Mouse (Mus musculus) brain, adult 10 weeks (tissue): Measurements from ENCODE around the gene Clec12a. TPM values are rescaled to one million over a fixed set of nuclear protein-coding genes. Genes with fewer than 3 reads are reported as not detected.

Experiments used
- polyA plus RNA-seq: library from polyadenylated mRNA; stranded (reverse); fragments of 350-450 nt; fragmentation: Illumina TruSeq; extraction: RNeasy Lipid Tissue Mini Kit (QIAGEN cat#74804); gene quantifications from one replicate; pipeline ENCODE4 v1.2.3, GENCODE M21; 2015; ENCODE audit warnings: low read depth, low replicate concordance

Clec12a gene
- polyA plus RNA-seq, result 0.58 TPM

DNA sequence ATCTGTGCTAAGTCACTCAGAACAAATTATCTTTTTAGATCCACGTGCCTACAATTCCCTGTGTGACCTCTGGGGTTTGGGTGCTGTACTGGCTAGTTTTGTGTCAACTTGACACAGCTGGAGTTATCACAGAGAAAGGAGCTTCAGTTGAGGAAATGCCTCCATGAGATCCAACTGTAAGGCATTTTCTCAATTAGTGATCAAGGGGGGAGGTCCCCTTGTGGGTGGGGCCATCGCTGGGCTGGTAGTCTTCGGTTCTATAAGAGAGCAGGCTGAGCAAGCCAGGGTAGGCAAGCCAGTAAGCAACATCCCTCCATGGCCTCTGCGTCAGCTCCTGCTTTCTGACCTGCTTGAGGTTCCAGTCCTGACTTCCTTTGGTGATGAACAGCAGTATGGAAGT is at the start of gene Clec12a:
Clec12a (plus strand) TSS at position 301 of the 400 bp plus-strand sequence.

DNA sequence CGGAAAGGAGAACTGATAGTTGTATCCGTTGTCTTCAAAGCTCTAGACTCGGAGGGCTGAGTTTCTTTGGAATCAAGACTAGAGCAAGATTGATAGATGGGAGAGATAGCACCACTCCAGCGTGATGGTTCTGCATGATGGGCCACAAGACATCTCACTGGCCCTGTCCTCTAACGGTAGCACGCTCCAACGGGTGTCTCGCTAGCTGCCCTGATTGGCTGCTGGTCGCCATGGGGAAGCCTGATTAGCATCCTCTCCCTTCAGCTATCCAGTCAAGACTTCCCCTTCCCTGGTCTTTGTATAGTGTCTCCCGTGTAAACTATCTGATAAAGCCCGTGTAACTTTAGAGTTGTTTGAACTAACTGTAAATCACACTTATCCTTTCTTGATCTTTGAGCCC is 10.9 kb upstream of the Clec12a start, which contains the start of gene 4922502D21Rik:
4922502D21Rik (minus strand) TSS at position 187 of the 400 bp plus-strand sequence.

DNA sequence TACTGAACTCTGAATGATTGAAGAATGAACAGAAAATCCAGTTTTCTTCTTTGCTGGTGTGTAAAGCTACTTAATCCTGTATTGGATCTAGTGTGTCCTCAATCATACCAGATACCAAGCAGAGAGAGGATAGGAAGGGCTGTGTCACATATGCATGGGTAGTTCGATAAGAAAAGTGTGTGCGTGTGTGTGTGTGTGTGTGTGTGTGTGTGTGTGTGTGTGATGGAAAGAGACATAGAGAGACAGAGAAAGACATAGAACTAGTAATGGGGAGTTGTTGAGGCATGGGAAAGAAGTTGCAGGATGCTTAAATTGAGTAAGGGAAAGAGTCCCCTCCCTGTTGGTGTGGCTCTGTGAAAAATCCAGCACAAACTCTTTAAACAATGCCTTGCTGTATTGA is 43.3 kb downstream of the Clec12a start, which contains the start of gene Clec12b:
Clec12b (minus strand) TSS at position 101 of the 400 bp plus-strand sequence.

DNA sequence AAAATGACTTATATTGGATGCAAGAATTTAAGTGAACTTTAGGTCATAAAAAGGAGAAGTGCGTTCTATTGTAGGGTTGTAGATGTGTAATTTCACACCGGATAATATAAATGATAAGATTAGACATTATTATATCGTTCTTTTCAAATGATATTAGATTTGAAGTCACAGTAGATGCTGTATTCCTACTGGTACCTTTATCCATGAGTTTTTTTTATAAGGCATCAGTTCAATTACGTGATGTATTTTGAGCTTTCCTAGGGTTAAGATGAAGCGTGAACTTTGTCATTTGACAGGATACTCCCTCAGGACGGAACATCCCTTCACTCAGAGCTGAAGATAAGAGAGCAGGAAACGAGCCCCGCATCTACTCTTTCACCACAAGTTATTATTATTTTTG is 54.5 kb downstream of the Clec12a start, which contains the start of gene Clec1b:
Clec1b (plus strand) TSS at position 301 of the 400 bp plus-strand sequence.

DNA sequence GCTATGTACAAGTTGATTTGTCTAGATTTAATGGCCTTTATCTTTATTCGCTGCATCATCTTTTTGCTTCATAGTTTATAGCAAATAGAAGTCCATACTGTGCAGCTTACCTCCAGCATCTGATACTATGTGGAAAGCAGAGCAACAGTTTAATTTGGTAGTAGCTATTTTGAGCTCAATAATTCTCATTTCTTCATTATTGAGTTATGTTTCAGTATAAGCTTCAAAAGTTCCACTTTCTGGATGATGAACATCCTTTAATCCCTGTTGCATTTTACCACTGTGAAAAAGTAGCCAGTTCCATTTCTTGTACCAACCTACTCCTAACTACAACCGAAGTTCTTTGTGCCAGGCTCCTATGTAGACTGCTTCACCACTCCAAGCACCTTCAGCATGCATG is 66.1 kb downstream of the Clec12a start, which contains the start of gene Clec9a:
Clec9a (plus strand) TSS at position 301 of the 400 bp plus-strand sequence.

Other genes starting within 250 kb of the Clec12a start
- not detected for gene Clec2e, start 241.8 kb upstream of the Clec12a start, polyA plus RNA-seq
- gene Clec2d, start 162.1 kb upstream of the Clec12a start, polyA plus RNA-seq, result 19.1 TPM
- not detected for gene Cd69, start 67.3 kb upstream of the Clec12a start, polyA plus RNA-seq
- not detected for gene 4922502D21Rik, start 10.9 kb upstream of the Clec12a start, polyA plus RNA-seq
- not detected for gene Clec12b, start 43.2 kb downstream of the Clec12a start, polyA plus RNA-seq
- gene Clec1b, start 54.6 kb downstream of the Clec12a start, polyA plus RNA-seq, result not detected
- gene Clec9a, start 66.2 kb downstream of the Clec12a start, polyA plus RNA-seq, result not detected
- gene Clec1a, start 109.3 kb downstream of the Clec12a start, polyA plus RNA-seq, result 0.91 TPM
- not detected for gene Olr1, start 164.5 kb downstream of the Clec12a start, polyA plus RNA-seq
- gene Tmem52b, start 169.9 kb downstream of the Clec12a start, polyA plus RNA-seq, result not detected
- gene Gabarapl1, start 190.5 kb downstream of the Clec12a start, polyA plus RNA-seq, result 958 TPM
- not detected for gene Klre1, start 235.2 kb downstream of the Clec12a start, polyA plus RNA-seq
- gene Klrd1, start 249.1 kb downstream of the Clec12a start, polyA plus RNA-seq, result not detected